Mouse (Mus musculus) embryo, embryonic 9.5 days (tissue): ENCODE measurements around the gene Sall4.
"Not testable (repeated sequence)": the region's sequence is repeated elsewhere in the genome, so short reads cannot be mapped to it uniquely, and the experiment has no call there.

ENCODE experiments used
- DNase-seq: peaks from one replicate; pipeline ENCODE4 v3.0.0-alpha.2; 2017; ENCODE audit errors: extremely low spot score

The Sall4 gene

GRCm38 (mm10) chr2:168744406-168744805, 23.3 kb downstream of the Sall4 start:
- not testable (repeated sequence) for DNase-seq

- peak; percentile 49 for DNase-seq
These were observed 25.1 kb downstream of the Sall4 start for GRCm38 (mm10) chr2:168742649-168743048.

- DNase-seq: peak; percentile 47
These were observed 25.6 kb downstream of the Sall4 start, which contains the start of gene Atp9a for GRCm38 (mm10) chr2:168742059-168742627. Gene Atp9a, minus strand, starts transcription at chr2:168742409.

- DNase-seq: peak; percentile 81
These were observed 26.3 kb downstream of the Sall4 start for GRCm38 (mm10) chr2:168741273-168742058.

- no peak for DNase-seq
These were observed 27.2 kb downstream of the Sall4 start for GRCm38 (mm10) chr2:168740496-168740895.

GRCm38 (mm10) chr2:168738854-168739253, 28.9 kb downstream of the Sall4 start:
- DNase-seq: no peak

GRCm38 (mm10) chr2:168737878-168738277, 29.9 kb downstream of the Sall4 start:
- DNase-seq: no peak

GRCm38 (mm10) chr2:168734023-168734422, 33.7 kb downstream of the Sall4 start:
- no peak for DNase-seq

- no peak for DNase-seq
These were observed 36.5 kb downstream of the Sall4 start for GRCm38 (mm10) chr2:168731258-168731657.

GRCm38 (mm10) chr2:168729736-168730135, 38.0 kb downstream of the Sall4 start:
- DNase-seq: no peak

- no peak for DNase-seq
These were observed 39.7 kb downstream of the Sall4 start for GRCm38 (mm10) chr2:168728045-168728444.

- peak; percentile 55 for DNase-seq
These were observed 41.7 kb downstream of the Sall4 start for GRCm38 (mm10) chr2:168726007-168726406.

- DNase-seq: no peak
These were observed 46.4 kb downstream of the Sall4 start for GRCm38 (mm10) chr2:168721313-168721712.

- no peak for DNase-seq
These were observed 48.0 kb downstream of the Sall4 start for GRCm38 (mm10) chr2:168719742-168720141.

- no peak for DNase-seq
These were observed 49.0 kb downstream of the Sall4 start for GRCm38 (mm10) chr2:168718735-168719134.

- no peak for DNase-seq
These were observed 49.5 kb downstream of the Sall4 start for GRCm38 (mm10) chr2:168718267-168718666.

GRCm38 (mm10) chr2:168712199-168713176, 55.3 kb downstream of the Sall4 start:
- DNase-seq: no peak

- DNase-seq: no peak
These were observed 56.8 kb downstream of the Sall4 start for GRCm38 (mm10) chr2:168710979-168711378.

GRCm38 (mm10) chr2:168707766-168708165, 60.0 kb downstream of the Sall4 start:
- no peak for DNase-seq

- DNase-seq: no peak
These were observed 65.5 kb downstream of the Sall4 start for GRCm38 (mm10) chr2:168702266-168702665.
